Mouse (Mus musculus): Measurements from ENCODE around the gene Cfap54.
A peak's percentile ranks its signal among the peaks of the same experiment; 100 is the strongest.

Gene Cfap54

DNA sequence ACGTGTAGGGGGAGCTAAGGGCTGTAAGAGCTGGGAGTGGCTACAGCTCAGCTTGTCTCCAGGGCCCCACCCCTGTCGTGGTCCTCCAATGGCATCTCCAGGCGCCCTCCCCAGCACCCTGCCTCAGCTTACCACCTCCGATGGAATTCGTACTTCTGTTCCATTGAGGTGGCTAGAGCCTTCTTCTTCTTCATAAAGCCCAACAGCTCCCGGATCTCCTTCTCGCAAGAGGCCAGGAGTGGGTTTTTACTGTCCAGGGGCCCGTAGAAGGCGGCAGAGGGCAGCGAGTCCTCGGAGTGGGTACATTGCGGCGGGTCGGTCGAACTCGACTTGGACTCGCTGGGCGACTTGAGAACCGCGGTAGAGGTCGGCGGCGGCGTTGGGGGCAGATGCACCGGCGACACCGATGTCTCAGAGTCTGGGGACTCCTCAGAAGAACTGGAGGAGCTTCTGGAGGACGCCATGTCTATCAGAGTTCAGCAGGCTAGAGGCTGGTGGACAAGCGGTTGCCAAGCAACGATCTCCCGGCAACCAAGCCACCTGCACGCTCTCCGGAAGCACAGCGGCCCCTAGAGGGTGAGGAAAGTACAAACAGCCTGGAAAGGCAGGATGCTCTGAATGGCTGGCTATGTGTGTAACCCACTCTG is at the start of gene Cfap54:
Gene Cfap54 (minus strand): TSS at position 486 of the 647 bp plus-strand sequence.
- DNase-seq (ENCODE audit: low spot score in 2 of 2): peak; percentile 82 to 83

DNA sequence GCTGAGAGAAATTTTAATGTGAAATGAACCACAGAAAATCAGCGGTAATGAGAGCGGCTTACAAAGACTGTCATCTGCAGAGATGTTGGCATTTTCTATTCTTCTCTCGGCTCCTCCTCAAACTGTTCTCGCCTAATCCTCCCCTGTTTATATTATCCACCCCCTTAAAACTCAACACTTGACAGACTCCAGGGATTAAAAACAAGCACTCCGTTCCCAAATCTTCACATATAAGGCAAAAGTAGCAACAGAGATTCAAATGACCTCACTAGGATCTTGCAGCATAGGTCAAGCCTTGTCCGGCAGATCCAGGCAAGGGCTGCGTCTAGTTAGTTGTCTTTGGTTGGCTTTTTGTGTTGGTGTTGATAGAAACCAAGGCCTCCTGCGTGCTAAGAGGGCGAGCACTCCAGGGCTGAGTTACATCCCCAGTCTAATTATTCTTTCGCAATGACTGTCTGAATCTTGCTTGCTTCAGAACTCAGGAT is 49.1 kb upstream of the Cfap54 start:
- no peak for DNase-seq (ENCODE audit: low spot score in 2 of 2)

DNA sequence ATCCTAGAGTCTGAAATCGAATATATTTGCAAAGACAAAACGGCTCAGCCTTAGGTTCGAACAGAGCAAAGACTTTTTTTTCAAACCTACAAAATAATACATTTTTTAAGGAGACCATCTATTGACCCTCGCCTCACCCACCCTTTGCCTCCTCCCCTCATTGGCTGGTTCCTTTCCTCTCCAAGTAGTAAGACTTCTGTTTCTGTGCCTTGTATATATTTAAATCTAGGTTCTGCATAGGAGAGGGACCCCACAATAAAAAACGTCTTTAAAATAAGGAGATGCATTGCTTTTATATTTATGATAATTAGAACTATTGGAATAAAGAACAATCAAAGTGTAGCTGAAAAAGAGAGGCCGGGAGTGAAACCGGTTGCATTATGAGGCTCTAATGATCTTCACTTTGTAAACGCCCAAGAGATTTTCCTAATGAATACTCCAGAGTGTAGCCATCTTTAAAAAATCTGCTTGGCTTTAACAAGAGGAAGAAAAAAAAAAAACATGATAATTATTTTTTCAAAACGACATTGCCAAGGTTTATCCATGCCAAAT is 48.6 kb upstream of the Cfap54 start:
- no peak for DNase-seq (ENCODE audit: low spot score in 2 of 2)

GRCm38 (mm10) chr10:93129345-93129744 is 47.9 kb upstream of the Cfap54 start:
- DNase-seq (ENCODE audit: low spot score in 2 of 2): no peak

DNA sequence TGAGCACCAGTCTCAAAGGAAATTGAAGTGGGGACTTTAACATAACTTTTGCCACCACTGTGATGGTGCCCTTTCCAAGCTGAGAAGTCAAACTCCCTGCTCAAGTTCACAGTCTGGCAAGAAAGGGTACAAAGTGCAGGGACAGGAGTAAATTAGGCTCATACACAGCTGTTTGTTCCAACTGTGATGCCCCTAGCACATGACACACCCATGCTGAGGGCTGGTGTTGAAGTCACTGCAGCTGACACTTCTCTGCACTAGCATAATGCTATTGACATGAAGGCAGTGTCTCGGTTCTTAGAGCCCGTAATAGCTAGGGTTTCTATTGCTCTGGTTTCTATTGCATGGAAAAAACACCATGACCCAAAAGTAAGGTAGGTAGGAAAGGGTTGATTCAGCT is 47.1 kb upstream of the Cfap54 start:
- no peak for DNase-seq (ENCODE audit: low spot score in 2 of 2)

DNA sequence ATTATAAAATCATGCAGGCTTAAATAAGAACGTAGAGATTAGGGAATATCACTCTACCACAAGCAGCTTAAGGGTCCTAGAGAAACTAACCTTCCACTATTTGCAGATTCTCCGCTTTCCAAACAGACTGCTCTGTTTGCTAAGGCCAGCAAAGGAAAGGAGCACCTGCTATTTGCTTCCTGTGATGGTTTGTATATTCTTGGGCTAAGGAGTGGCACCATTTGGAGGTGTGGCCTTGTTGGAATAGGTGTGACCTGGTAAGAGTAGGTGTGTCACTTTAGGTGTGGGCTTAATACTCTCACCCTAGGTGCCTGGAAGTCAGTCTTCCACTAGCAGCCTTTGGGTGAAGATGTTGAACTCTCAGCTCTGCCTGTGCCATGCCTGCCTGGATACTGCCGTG is 44.6 kb upstream of the Cfap54 start:
- DNase-seq (ENCODE audit: low spot score in 2 of 2): no peak

- no peak for DNase-seq (ENCODE audit: low spot score in 2 of 2)
These were observed 42.7 kb upstream of the Cfap54 start for GRCm38 (mm10) chr10:93123957-93124613.

DNA sequence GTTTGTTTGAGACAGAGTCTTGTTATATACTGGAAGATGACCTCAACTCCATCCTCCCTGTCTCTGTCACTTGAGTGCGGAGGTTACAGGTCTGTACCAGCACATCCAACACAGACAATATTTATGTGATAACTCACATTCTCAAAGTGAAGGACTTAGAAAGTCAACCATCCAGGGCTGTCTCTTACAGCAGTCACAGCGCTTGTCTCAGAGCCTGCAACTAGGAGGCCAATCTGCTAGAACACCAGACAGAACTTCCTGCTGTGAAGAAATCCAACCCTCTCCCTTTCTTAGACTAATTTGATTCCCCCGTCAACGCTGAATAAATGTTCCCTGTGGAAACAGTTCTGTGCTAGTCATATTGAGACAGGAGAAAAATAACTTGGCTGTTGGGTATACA is 41.9 kb upstream of the Cfap54 start:
- DNase-seq (ENCODE audit: low spot score in 2 of 2): no peak

- no peak for DNase-seq (ENCODE audit: low spot score in 2 of 2)
These were observed 41.2 kb upstream of the Cfap54 start for GRCm38 (mm10) chr10:93122399-93123184.

DNA sequence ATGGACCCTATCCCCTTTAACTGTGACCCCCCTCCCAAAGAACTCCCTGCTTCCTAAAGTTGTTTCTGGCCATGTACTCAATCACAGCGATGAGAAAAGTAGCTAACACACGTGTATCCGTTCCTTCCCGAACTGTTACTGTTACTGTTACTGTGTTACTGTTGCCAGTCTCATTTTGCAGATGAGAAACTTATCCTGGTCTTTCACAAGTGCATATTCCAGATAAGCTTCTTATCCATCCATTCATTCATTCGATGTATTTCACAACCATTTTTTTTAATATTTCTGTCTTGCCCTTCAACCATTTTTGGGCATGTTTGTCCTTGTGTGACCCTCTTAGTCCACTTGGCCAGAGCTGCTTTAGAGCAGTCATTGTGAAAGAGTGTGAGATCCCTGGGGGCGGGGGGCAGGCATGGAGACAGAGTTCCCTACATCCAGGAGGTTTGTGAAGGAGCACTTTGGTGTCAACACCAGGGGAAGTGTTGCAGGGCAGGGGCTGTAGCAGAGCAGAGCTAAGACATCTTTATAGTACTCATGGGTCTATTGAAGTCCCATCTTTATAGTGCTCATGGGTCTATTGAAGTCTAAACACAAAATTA is 39.9 kb upstream of the Cfap54 start:
- DNase-seq (ENCODE audit: low spot score in 2 of 2): no peak

DNA sequence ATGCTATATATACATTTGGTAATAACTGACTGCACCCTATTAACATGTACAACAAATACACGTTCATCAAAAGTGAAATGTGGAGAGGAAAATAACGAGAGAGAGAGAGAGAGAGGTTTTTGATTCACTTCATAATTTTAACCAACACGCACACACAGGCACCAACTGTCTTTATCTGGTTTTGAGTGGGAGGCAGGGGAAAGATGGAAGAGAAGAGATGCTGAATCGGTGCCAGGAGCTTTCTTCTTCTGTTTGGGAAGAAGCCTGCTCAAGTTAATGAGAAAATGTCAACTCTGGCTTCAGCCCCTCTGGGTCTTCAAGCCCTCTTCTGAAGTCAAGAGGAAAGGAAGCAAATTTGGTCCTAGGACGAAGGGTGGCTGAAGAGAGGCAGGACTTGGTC is 38.4 kb upstream of the Cfap54 start:
- DNase-seq (ENCODE audit: low spot score in 2 of 2): peak in 1 of 2 experiments; percentile 23

DNA sequence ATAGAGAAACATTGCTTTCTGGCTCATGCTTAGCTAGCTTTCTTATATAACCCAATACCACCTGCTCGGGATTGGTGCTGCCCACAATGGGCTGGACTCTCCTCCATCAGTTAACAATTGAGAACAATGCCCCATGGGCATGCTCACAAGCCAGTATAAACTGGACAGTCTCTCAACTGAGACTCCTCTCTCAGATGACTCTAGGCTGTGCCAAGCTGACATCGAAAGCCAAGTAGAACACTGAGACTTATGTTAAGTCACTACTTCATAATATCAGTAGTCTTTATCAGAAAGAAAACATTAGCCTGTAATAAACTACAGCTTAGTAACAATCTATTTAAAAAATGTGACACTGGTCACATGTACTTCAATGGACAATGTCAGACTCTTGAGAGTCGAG is 35.2 kb upstream of the Cfap54 start:
- no peak for DNase-seq (ENCODE audit: low spot score in 2 of 2)

GRCm38 (mm10) chr10:93115743-93116142 is 34.3 kb upstream of the Cfap54 start:
- no peak for DNase-seq (ENCODE audit: low spot score in 2 of 2)

GRCm38 (mm10) chr10:93114782-93115181 is 33.4 kb upstream of the Cfap54 start:
- no peak for DNase-seq (ENCODE audit: low spot score in 2 of 2)

- no peak for DNase-seq (ENCODE audit: low spot score in 2 of 2)
These were observed 32.5 kb upstream of the Cfap54 start for GRCm38 (mm10) chr10:93113968-93114367.

DNA sequence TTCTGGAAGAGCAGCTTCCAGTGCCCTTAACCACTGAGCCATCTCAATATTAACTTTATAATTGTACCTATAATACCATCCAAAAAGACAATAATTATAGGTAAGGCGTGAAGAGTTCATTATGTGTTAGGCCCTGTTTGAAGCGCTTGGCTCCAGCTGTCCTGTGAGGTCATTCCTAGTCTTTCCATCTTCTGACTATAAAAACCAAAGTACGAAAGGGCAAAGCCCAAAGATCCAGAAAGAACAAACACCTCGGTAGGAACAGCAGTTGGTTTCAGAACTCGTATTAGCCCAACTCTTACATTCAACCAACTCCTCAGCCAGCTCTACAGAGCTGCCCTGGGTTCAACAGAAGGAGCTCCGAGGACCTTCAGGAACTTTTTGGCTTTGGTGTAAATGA is 30.6 kb upstream of the Cfap54 start:
- no peak for DNase-seq (ENCODE audit: low spot score in 2 of 2)

- DNase-seq (ENCODE audit: low spot score in 2 of 2): no peak
These were observed 30.0 kb upstream of the Cfap54 start for GRCm38 (mm10) chr10:93111412-93111811.

- DNase-seq (ENCODE audit: low spot score in 2 of 2): no peak
These were observed 23.9 kb upstream of the Cfap54 start for GRCm38 (mm10) chr10:93105358-93105757.

DNA sequence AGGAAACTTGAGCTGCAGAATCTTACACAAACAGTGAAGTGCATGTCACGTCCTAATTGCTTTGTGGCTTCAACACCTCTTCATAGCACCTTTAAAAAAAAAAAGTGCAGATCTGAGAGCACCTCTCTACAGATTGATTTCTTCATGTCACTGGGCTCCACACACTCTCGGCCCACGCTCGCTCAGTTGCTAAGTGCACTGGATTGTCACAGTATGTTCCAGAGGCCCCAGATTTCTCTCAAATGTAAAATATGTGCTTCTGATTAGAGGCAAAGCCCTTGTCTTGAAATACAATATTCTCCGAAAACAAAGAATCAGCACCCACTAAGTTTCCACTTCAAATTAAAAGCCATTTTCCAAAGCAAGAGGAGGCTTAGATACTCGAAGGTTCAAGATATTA is 22.9 kb upstream of the Cfap54 start:
- peak in 1 of 2 experiments; percentile 36 for DNase-seq (ENCODE audit: low spot score in 2 of 2)

GRCm38 (mm10) chr10:93103676-93104075 is 22.3 kb upstream of the Cfap54 start:
- DNase-seq (ENCODE audit: low spot score in 2 of 2): no peak

DNA sequence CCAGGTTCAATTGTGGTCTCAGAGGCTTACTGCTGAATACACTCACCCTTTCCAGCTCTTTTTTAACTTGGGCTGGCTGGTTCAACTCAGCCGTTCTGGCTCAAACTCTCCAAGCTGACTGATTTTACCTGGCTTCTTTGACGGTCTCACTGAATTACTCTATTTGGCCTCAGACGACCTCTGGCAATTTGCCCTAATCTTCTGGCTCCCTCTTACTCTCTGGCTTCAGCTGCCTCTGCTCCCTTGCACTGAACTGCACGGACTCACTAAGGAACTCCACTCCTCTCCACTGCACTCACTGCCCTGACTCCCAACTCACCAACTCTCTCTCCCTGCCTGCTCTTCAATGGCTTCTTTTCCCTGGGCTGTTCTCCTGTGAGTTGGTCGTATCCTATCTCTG is 20.9 kb upstream of the Cfap54 start:
- no peak for DNase-seq (ENCODE audit: low spot score in 2 of 2)

- DNase-seq (ENCODE audit: low spot score in 2 of 2): no peak
These were observed 16.9 kb upstream of the Cfap54 start for GRCm38 (mm10) chr10:93098211-93098805.

Measured in frontal cortex, postnatal 14 days (tissue).